Mouse (Mus musculus): ENCODE data around the gene Llgl2.

The Llgl2 gene

GRCm38 (mm10) chr11:115808696-115809310 lies 15.0 kb upstream of the Llgl2 start:
- in situ Hi-C loops (cut with MboI; ENCODE audit: low sequenced_read_pairs), result no loop called here

GRCm38 (mm10) chr11:115809311-115809781 lies 14.5 kb upstream of the Llgl2 start:
- in situ Hi-C loops (cut with MboI; ENCODE audit: low sequenced_read_pairs), result no loop called here

DNA sequence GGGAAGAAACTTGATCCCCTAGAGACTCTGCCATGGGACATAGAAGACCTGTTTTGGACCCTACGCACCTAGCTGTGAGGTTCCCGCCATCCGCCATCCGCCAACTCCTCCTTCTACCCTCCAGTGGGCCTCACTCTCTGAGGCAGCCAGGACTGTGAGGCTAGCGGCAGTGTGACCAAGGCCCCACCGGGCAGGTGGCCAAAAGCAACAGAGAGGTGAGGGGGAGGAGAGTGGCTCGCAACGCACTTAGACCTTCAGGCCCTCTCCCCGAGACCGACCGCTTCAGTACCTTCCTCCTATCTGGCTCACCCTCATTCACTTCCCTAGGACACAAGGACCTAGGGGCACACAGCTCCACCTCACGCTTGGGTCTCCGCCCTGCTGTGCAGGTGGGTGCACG lies 13.5 kb upstream of the Llgl2 start:
- in situ Hi-C loops (cut with MboI; ENCODE audit: low sequenced_read_pairs), result no loop called here

DNA sequence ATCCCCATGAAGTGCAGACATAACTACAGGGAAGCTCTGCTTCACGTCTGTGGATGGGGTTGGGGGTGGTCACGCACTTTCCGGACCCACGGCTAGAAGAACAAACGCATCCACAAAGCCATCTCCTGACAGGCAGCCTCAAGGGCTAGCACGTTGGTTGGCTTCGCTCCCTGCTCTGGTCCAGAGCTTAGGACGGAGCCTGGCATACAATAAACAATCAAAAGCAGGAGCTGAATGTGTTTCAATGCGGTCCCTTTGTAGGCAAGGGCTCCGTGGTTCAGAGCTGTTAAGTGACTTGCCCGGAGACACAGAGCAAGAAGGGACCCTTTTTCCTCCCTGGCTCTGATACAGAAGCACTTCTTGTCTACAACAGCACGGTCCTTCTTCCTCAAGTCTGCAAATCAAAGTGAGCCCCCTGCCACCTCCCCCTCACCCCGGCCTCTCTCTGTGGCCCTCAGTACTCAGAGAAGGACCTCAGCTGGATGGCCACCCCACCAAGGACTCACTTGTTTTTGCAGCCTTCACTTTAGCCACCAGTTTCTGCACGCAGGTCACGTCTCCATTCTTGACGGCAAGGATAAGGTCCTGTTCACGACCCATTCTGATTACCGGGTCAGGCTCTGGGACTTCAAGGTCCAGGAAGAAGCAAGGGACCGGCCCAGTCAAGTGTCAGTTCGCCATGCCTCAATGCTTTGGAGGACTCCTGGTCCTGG lies 12.3 kb upstream of the Llgl2 start:
- in situ Hi-C loops (cut with MboI; ENCODE audit: low sequenced_read_pairs), result no loop called here

DNA sequence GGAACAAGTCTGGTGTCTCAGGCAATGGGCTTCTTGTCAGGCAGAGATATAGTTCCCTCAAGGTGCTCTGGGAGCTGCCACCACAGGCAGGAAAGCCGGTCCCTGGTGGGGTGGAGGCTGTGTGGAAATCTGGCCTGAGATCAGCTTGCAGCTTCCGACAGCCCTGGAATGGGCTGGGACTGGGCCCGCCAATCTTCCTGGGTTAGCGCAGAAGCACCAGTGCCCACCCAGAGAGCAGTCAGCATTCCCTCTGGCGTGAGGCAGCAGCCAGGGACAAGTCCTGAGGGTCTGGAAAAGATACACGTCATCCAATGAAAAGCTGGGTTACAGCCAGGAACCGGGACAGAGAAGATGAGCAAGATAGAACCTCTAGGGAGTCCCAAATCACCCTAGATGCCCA lies 11.8 kb upstream of the Llgl2 start:
- in situ Hi-C loops (cut with MboI; ENCODE audit: low sequenced_read_pairs), result no loop called here

GRCm38 (mm10) chr11:115812533-115813420 lies 11.1 kb upstream of the Llgl2 start:
- in situ Hi-C loops (cut with MboI; ENCODE audit: low sequenced_read_pairs), result no loop called here

- in situ Hi-C loops (cut with MboI; ENCODE audit: low sequenced_read_pairs), result no loop called here
Measured at GRCm38 (mm10) chr11:115813507-115814296, 10.1 kb upstream of the Llgl2 start, which contains the start of gene Caskin2. TSS of gene Caskin2 (minus strand) at chr11:115813639.

DNA sequence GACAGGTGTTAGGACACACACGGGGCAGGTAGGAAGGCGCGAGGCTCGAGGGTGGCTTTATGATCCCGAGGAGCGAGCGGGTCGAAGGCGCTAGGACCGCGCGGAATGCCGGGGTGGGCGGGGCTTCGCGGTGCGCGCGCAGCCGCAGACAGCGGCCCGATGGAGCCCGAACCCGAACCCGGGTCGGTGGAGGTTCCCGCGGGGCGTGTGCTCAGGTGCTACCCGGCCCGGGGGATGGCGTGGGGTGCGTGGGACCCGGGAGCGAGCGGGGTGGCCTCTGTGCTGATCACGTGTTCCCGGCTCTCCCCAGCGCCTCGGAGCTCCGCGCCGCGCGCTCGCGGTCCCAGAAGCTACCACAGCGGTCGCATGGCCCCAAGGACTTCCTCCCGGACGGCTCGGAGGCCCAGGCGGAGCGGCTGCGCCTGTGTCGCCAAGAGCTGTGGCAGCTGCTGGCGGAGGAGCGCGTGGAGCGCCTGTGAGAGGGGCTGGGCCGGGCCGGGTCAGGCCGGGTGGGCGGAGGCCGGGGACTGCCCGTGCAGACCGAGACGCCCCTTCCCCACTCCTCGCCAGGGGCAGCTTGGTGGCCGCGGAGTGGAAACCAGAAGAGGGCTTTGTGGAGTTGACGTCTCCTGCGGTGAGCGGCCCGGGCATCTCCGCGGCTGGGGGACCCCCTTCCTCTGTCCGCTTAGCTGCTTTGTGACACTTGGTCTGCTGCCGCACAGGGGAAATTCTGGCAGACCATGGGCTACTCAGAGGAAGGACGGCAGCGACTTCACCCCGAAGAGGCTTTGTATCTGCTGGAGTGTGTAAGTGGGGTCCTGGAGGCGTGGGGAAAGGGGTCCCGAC lies 9.0 kb upstream of the Llgl2 start, which contains the start of gene Tsen54:
Tsen54 (plus strand) TSS at position 120 of the 846 bp plus-strand sequence.
- in situ Hi-C loops (cut with MboI; ENCODE audit: low sequenced_read_pairs), result no loop called here

DNA sequence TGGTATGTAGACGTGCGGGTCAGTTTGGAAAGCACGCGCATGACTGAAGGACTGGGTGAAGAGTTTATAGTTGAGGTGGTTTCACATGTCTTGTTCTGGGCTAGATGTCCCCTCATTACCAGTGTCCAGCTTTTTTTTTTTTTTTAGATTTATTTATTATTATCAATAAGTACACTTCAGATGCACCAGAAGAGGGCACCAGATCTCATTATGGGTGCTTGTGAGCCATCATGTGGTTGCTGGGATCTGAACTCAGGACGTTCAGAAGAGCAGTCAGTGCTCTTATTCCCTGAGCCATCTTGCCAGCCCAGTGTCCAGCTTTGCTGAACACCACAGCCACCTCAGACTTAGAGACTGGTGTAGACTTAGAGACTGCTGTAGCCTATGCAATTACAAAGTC lies 6.5 kb upstream of the Llgl2 start:
- in situ Hi-C loops (cut with MboI; ENCODE audit: low sequenced_read_pairs), result no loop called here

- in situ Hi-C loops (cut with MboI; ENCODE audit: low sequenced_read_pairs), result no loop called here
Measured at GRCm38 (mm10) chr11:115819915-115820623, 3.8 kb upstream of the Llgl2 start.

DNA sequence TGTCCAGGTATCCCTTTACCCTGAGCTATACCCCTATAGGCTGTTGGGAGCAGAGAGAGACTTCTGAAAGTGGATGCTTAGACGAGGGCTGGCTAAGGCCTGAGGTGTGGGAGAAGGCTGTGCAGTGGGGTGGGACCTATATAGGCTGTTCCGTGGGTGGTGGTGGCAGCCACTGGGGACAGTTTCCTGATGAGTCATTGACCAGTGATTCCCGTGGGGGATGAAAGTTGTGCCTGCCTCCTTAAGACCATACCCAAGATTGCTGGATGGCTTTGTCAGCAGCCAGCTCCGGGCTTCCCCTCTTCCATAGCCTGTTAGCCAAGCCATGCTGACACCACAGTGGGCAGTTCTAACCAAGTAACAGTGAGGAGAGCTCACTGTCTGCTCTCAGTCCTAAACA lies 2.8 kb upstream of the Llgl2 start:
- in situ Hi-C loops (cut with MboI; ENCODE audit: low sequenced_read_pairs), result no loop called here

DNA sequence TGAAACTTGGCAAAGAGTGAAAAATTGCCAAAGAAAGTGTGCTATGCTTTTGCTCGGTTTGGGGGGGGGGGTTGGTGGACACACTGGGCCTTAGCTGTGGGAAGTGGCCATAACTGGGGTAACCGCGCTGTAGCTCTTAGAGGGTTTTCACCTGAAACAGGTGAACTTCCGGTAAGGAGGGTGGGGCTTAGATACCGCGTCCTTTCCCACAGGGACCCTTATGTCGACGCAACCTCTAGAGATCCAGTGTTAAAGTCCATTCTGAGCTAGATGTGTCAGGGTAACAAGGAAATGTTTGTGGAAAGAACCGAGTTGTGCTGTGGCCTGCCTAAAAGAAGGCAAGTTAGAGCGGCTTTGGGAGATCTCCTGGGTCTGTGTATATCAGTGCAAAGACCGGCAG lies 964 bp downstream of the Llgl2 start:
- in situ Hi-C loops (cut with MboI; ENCODE audit: low sequenced_read_pairs), result no loop called here

DNA sequence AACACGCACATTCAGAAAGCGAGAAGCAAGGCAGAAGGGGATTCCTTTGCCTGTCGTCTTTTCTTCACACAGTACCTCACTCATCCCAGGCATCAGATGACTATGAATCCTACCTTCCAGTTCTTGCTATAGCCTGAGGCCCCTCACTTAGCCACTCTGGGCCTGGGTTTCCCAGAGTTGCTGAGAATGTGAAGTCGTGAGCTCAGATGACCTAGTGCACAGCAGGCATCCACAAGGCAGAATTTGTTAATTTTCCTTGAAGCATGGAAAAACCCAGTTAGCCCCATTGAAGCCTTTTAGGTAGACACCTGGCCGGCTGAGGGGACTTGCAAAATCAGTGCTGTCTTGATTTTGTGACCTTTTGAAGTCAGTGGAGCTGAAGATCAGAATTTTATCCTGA lies 2.6 kb downstream of the Llgl2 start:
- in situ Hi-C loops (cut with MboI; ENCODE audit: low sequenced_read_pairs), result no loop called here

- in situ Hi-C loops (cut with MboI; ENCODE audit: low sequenced_read_pairs), result no loop called here
Measured at GRCm38 (mm10) chr11:115827624-115828023, 3.8 kb downstream of the Llgl2 start.

DNA sequence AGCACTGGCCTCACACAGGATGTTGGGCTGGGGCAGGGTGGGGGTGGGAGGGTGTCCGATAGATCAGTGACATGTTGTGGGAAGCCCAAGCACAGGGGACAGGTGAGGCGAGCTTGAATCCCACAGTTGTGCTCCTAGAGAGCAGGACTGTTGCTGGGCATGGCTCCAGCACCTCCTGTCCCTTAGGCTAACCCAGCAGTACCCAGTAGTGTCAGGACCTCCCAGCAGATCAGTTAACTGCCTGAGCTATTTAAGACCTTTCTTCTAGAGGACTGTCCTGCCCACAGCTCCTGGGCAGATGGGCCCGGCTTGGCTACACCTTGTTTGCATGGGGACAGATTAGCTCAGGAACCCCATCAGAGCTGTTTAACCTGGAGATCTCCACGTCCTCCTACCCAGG lies 5.2 kb downstream of the Llgl2 start:
- in situ Hi-C loops (cut with MboI; ENCODE audit: low sequenced_read_pairs), result no loop called here

DNA sequence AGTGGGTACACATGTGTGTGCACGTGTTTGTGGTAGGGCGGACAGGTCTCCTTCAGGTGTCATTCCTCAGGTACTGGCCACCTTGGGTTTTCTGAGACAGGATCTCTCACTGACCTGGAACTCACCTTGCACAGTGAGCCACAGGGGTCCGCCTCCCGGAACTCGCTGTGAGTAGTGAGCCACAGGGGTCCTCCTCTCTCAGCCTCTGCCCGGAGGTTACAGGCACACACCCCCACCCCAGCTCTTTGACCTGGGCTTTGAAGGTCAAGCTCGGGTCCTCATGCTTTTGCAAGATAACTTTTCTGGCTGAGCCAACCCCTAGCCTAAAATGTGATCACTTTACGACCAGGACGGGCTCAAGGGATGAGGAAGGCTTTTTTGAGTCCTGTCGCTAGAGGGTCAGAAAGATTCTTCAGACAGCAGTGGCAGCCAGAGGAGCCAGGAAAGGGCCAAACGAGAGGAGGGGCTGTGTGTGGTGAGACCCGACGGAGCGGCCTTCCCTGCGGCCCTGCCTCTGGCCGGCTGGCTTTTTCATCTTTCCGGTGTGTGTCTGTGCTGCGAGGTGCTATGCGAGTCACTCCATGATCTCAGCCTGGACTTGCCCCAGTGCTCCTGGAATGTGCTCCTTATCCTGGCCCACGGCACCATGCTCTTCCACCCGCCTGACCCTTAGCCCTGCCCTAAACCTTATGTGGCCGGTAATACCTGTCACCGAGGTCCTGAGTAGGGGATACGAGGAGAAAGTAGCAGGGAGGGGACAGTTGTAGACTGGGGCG lies 6.9 kb downstream of the Llgl2 start:
- in situ Hi-C loops (cut with MboI; ENCODE audit: low sequenced_read_pairs), result no loop called here

DNA sequence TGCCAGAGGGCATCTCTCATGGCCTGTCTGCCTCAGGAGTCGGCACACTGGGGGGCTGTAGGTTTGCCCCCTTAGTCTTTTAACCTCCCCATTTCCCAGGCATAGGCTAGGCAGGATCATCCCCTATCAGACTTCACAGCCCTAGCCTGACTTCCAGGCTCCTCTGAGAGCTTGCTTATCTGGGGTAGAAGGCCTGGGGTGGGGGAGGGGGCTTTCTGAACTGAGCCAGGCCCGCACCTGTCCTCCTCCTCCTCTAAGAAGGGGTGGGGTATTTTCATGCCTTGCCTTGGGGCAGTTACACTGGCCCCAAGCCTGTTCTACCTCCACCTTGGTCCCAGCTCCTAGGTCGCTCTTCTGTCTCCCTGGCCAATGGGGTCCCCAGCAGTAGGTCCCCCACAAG lies 7.7 kb downstream of the Llgl2 start:
- in situ Hi-C loops (cut with MboI; ENCODE audit: low sequenced_read_pairs), result no loop called here

DNA sequence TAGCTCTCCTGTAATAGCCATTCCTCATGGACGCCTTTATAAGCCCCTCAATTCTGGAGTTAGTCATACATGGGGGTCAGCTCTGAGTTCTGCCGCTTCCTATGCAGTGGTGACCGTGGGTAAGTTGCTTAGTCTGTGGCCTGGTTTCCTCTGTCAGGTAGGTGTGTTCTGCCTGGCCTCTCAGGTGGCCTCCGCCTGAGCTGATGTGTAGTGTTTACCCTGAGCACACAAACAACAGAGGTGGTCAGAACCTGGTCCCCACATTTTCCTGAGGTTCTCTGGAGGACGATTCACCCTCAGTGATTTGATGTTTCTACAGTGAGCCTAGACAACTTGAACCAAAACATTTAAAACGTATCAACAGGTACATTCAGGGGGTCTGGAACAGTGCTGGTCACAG lies 8.2 kb downstream of the Llgl2 start:
- in situ Hi-C loops (cut with MboI; ENCODE audit: low sequenced_read_pairs), result no loop called here

Measured in CH12F3 (cell line).